In the genomic region with DNA sequence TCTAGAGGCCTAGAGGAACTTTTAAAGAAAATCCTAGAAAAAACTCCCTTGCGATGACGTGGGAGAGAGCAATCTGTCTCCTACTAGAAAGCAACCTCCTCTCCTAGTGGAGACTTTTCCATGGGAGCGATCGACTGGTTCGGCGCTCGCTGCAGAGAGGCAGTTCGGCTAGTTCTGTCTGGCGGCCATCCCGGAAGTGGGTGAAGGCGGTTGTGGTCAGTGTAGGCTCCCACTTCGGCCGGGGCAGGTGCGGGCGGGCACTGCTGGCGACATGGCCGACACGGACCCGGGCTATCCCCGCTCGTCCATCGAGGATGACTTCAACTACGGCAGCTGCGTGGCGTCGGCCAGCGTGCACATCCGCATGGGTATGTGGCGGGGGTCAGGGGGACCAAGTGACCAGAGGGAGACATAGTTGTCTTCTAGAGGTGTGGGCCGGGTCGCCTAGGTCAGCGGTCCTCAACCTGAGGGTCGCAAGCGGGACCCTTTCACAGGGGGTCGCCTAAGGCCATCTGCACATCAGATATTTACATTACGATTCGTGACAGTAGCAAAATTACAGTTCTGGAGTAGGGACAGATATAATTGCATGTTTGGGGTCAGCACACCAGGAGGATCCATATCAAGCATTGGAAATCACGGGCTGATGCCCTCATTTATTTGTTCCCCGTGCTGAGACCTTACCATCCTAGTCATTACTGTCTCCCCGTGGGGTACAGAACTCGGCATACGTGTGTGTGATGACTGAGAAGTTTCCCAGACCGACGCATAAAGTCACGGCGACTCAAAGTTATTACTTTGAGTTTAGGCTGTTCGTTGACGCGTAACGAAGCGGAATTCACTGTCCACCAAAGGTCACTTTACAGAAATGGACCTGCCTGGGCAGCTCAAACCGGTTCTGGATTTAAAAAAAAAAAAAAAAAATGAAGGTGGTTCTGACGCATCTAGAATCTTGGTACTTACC, we compare ENCODE assay signal across 8 mouse cellular contexts. TPM values are rescaled to one million over a fixed set of nuclear protein-coding genes. Genes with fewer than 3 reads are reported as not detected.
DNase-seq lines count a peak whose midpoint lies in the region; ATAC-seq lines count a peak whose summit lies in the region.

No protein-coding gene starts in this region.

- no peak overlapping the region for H3K27ac ChIP-seq in intestine, embryonic 14.5 days (ENCODE audit: low read depth)

- WGBS in intestine, embryonic 14.5 days: 3% methylated on average over 53 of the region's 53 CpGs

- H3K4me2 ChIP-seq in intestine, embryonic 14.5 days (ENCODE audit: low read length): peak overlapping the region; percentile 57

- ATAC-seq in intestine, embryonic 14.5 days (replicated peaks; ENCODE audit: low FRiP score, low TSS enrichment, low read depth): peak; percentile 89
- ATAC-seq in megakaryocyte progenitor cell, adult 5-6 weeks (replicated peaks; ENCODE audit: poor library complexity): peak; percentile 93

- H3K4me3 ChIP-seq in intestine, embryonic 14.5 days (ENCODE audit: low read depth, low read length): peak overlapping the region; percentile 87

- no peaks in the 10 kb centered on the region for H3K9me3 ChIP-seq in intestine, embryonic 14.5 days (ENCODE audit: control insufficient read depth, low read length)

- H3K27me3 ChIP-seq in intestine, embryonic 14.5 days (replicated peaks; ENCODE audit: control insufficient read depth, insufficient read depth, low read length): no peaks in the 10 kb centered on the region

- H3K4me1 ChIP-seq in intestine, embryonic 14.5 days (replicated peaks; ENCODE audit: control insufficient read depth, insufficient read depth, low read length): no peaks in the 10 kb centered on the region

- peak; percentile 91 to 97 for DNase-seq in adrenal gland, adult (ENCODE audit: inconsistent age in 2 of 2, low spot score in 1 of 2)
- peak; percentile 92 for DNase-seq in embryo, embryonic 11 days
- DNase-seq in gastrocnemius, postnatal 25 days: peak; percentile 84
- DNase-seq in intestine, embryonic 14.5 days (ENCODE audit: low spot score): peak; percentile 96
- DNase-seq in left cerebral cortex, postnatal 10 days (ENCODE audit: extremely low spot score in 1 of 2, low spot score in 2 of 2): peak; percentile 88 to 94
- DNase-seq in right cerebral cortex, postnatal 14 days: peak; percentile 90
- peak; percentile 83 for DNase-seq in urinary bladder, postnatal 25 days (ENCODE audit: low spot score)

- H3K36me3 ChIP-seq in intestine, embryonic 14.5 days (ENCODE audit: control insufficient read depth, insufficient read depth, low read length): no peaks in the 10 kb centered on the region

- intact Hi-C loops in left cerebral cortex, postnatal 10 days (cut with DNase I): loop anchor here (10.0 kb wide), 1 partner anchor 404 kb away; no protein-coding TSS in a partner anchor

- H3K9ac ChIP-seq in intestine, embryonic 14.5 days (ENCODE audit: low read length): peak overlapping the region; percentile 67

RNA-seq across cellular contexts. Expression of a gene that starts 6.9 kb away (rescaled TPM):
- total RNA-seq in gastrocnemius, postnatal 25 days (2021): 1 to 10 TPM; 1.6 to 3.1 TPM
- polyA plus RNA-seq in intestine, embryonic 14.5 days (2014; fragmentation: Nextera tagmentation; extraction: Ambion mirVana): 0.83 and 1.3 TPM in 2 replicates
- total RNA-seq in left cerebral cortex, postnatal 10 days (2021): under 1 TPM; 0.30 to 0.73 TPM
- total RNA-seq in megakaryocyte progenitor cell, adult 5-6 weeks (2015): 57.7 and 65.9 TPM in 2 replicates
- 19.6 and 26.1 TPM in 2 replicates for total RNA-seq in megakaryocyte progenitor cell, adult 5-6 weeks (2017)

RNA-seq across cellular contexts. Expression of a gene that starts 7.5 kb away (rescaled TPM):
- 10 to 100 TPM; 68.5 to 86.3 TPM for total RNA-seq in gastrocnemius, postnatal 25 days (2021)
- polyA plus RNA-seq in intestine, embryonic 14.5 days (2014; fragmentation: Nextera tagmentation; extraction: Ambion mirVana): 101 and 104 TPM in 2 replicates
- 10 to 100 TPM; 60.2 to 60.9 TPM for total RNA-seq in left cerebral cortex, postnatal 10 days (2021)
- 117 and 123 TPM in 2 replicates for total RNA-seq in megakaryocyte progenitor cell, adult 5-6 weeks (2015)
- total RNA-seq in megakaryocyte progenitor cell, adult 5-6 weeks (2017): 114 and 124 TPM in 2 replicates

RNA-seq across cellular contexts. Expression of a gene that starts 18.0 kb away (rescaled TPM):
- 10 to 100 TPM; 11.4 to 12.8 TPM for total RNA-seq in gastrocnemius, postnatal 25 days (2021)
- 63.2 and 63.4 TPM in 2 replicates for polyA plus RNA-seq in intestine, embryonic 14.5 days (2014; fragmentation: Nextera tagmentation; extraction: Ambion mirVana)
- 10 to 100 TPM; 12.9 to 15.9 TPM for total RNA-seq in left cerebral cortex, postnatal 10 days (2021)
- total RNA-seq in megakaryocyte progenitor cell, adult 5-6 weeks (2015): 74.3 and 76.6 TPM in 2 replicates
- total RNA-seq in megakaryocyte progenitor cell, adult 5-6 weeks (2017): 89.6 and 96.1 TPM in 2 replicates

Comparison
In these comparisons a context has a peak if more than half of its experiments do, and no peak if none do; other contexts are left out.
1. RNA of a gene that starts 6.9 kb away (total RNA-seq): 19.6 to 65.9 TPM in megakaryocyte progenitor cell, adult 5-6 weeks; 1.6 to 3.1 TPM in gastrocnemius, postnatal 25 days and 0.30 to 0.73 TPM in left cerebral cortex, postnatal 10 days; every median in the first group is over 4 times any median in the second.
2. RNA of a gene that starts 18.0 kb away (total RNA-seq): 74.3 to 96.1 TPM in megakaryocyte progenitor cell, adult 5-6 weeks; 12.9 to 15.9 TPM in left cerebral cortex, postnatal 10 days and 11.4 to 12.8 TPM in gastrocnemius, postnatal 25 days; every median in the first group is over 4 times any median in the second.
3. Peak in every context shown above with its lines, with median percentiles within 50 percentile points of each other: DNase-seq.